Comparison of ENCODE assay signal across 7 mouse cellular contexts in genomic region chr11:116086258-116087193, GRCm38 (mm10). TPM values are rescaled to one million over a fixed set of nuclear protein-coding genes. Genes with fewer than 3 reads are reported as not detected.
DNase-seq lines count a peak whose midpoint lies in the region; ATAC-seq lines count a peak whose summit lies in the region.

Gene Wbp2, minus strand, starts transcription at chr11:116086995.

- peak within 1 kb of the TSS; percentile 67 for H3K9ac ChIP-seq in intestine, embryonic 16.5 days (ENCODE audit: low read depth, low read length)
- H3K9ac ChIP-seq in midbrain, embryonic 11.5 days (ENCODE audit: low read length) = peak within 1 kb of the TSS; percentile 50

- H3K9me3 ChIP-seq in intestine, embryonic 16.5 days (ENCODE audit: control insufficient read depth, low read length) = no peaks in the 10 kb centered on the region
- no peaks in the 10 kb centered on the region for H3K9me3 ChIP-seq in midbrain, embryonic 11.5 days (ENCODE audit: control insufficient read depth, low read length)

- no peaks in the 10 kb centered on the region for H3K27me3 ChIP-seq in intestine, embryonic 16.5 days (replicated peaks; ENCODE audit: control insufficient read depth, insufficient read depth, low read length)
- H3K27me3 ChIP-seq in midbrain, embryonic 11.5 days (ENCODE audit: control insufficient read depth, insufficient read depth, low read length) = no peaks in the 10 kb centered on the region

- ATAC-seq in intestine, embryonic 16.5 days = peak; percentile 94
- ATAC-seq in midbrain, embryonic 11.5 days (ENCODE audit: low FRiP score) = peak; percentile 96

- peak; percentile 99 for DNase-seq in adrenal gland, adult 8-10 months
- peak; percentile 96 for DNase-seq in embryo, embryonic 9.5 days (ENCODE audit: extremely low spot score)
- DNase-seq in gastrocnemius, postnatal 4 days (ENCODE audit: low spot score in 2 of 2) = peak; percentile 92 to 97
- DNase-seq in left cerebral cortex, postnatal 36 days (ENCODE audit: low spot score in 2 of 2) = peak; percentile 96 to 97
- DNase-seq in midbrain, embryonic 11.5 days (ENCODE audit: low spot score, missing footprints) = peak; percentile 100
- DNase-seq in skeletal muscle tissue, adult 2 months (ENCODE audit: low read depth, low spot score) = peak; percentile 99

- H3K4me3 ChIP-seq in intestine, embryonic 16.5 days (ENCODE audit: low read length) = peak within 1 kb of the TSS; percentile 55
- peak within 1 kb of the TSS; percentile 45 for H3K4me3 ChIP-seq in midbrain, embryonic 11.5 days (ENCODE audit: low read depth, low read length)

- 3% methylated on average over 41 of the region's 43 CpGs for WGBS in intestine, embryonic 16.5 days
- WGBS in midbrain, embryonic 11.5 days = 6% methylated on average over 36 of the region's 43 CpGs

- H3K27ac ChIP-seq in intestine, embryonic 16.5 days (ENCODE audit: low read length) = peak within 1 kb of the TSS; percentile 90
- H3K27ac ChIP-seq in midbrain, embryonic 11.5 days (ENCODE audit: low read depth, low read length) = peak within 1 kb of the TSS; percentile 32; the same call in 1 of the 2 replicates

- peaks cover 17% of the 10 kb centered on the region for H3K4me1 ChIP-seq in intestine, embryonic 16.5 days (ENCODE audit: control insufficient read depth, insufficient read depth, low read length)
- H3K4me1 ChIP-seq in midbrain, embryonic 11.5 days (ENCODE audit: control insufficient read depth, insufficient read depth, low read length) = peaks cover 15% of the 10 kb centered on the region

- peak within 1 kb of the TSS; percentile 75 for H3K4me2 ChIP-seq in intestine, embryonic 16.5 days (ENCODE audit: low read depth, low read length)
- H3K4me2 ChIP-seq in midbrain, embryonic 11.5 days = peak within 1 kb of the TSS; percentile 56

- intact Hi-C loops in left cerebral cortex, postnatal 36 days (cut with DNase I) = loop anchor here (1.0 to 2.0 kb wide), 3 partner anchors 44 to 56 kb away; partner anchors contain the start of genes Mrpl38 and Unk

- H3K36me3 ChIP-seq in intestine, embryonic 16.5 days (ENCODE audit: control insufficient read depth, insufficient read depth, low read length) = peaks cover 13% of the 10 kb centered on the region
- peaks cover 5% of the 10 kb centered on the region; the same call in 1 of the 2 replicates for H3K36me3 ChIP-seq in midbrain, embryonic 11.5 days (ENCODE audit: control insufficient read depth, insufficient read depth, low read length)

RNA-seq across cellular contexts. Expression of gene Wbp2, which starts in this region (rescaled TPM):
- total RNA-seq in adrenal gland, adult 8-10 months (2022) = 100 to 1,000 TPM; 194 to 199 (median 196) TPM
- 10 to 100 TPM; 63.0 to 63.4 TPM for total RNA-seq in gastrocnemius, postnatal 4 days (2021)
- polyA plus RNA-seq in intestine, embryonic 16.5 days (2015; fragmentation: Nextera tagmentation; extraction: Ambion mirVana) = 135 and 160 TPM in 2 replicates
- 100 to 1,000 TPM; 388 to 420 TPM for total RNA-seq in left cerebral cortex, postnatal 36 days (2021)
- polyA plus RNA-seq in midbrain, embryonic 11.5 days (2014; fragmentation: Nextera tagmentation; extraction: Ambion mirVana) = 84.9 and 86.8 TPM in 2 replicates

Comparison
In these comparisons a context has a peak if more than half of its experiments do, and no peak if none do; other contexts are left out.
1. Peak in every context shown above with its lines: DNase-seq, ATAC-seq, H3K4me3 ChIP-seq and H3K27ac ChIP-seq.